Mouse (Mus musculus) midbrain, postnatal 0 days (tissue): ENCODE measurements around the gene Phf23. TPM values are rescaled to one million over a fixed set of nuclear protein-coding genes. Genes with fewer than 3 reads are reported as not detected.

Experiments used
- ATAC-seq: fragments of 200-750 bp; cut with Nextera tagmentation; 2 replicates; pipeline ENCODE4 v1.8.0; 2017; ENCODE audit warnings: moderate number of reproducible peaks, mild to moderate bottlenecking, moderate TSS enrichment, moderate library complexity; ENCODE audit not compliant: low FRiP score
- DNase-seq: peaks from one replicate; pipeline ENCODE4 v3.0.0-alpha.2; 2015; ENCODE audit warnings: low spot score
- H3K27ac ChIP-seq: fragments of 300-500 bp; sonication (generic); 2 replicates; pipeline ENCODE4 v1.5.1; 2014; ENCODE audit warnings: low read depth, mild to moderate bottlenecking, low read length, mixed read lengths
- H3K27me3 ChIP-seq: fragments of 300-500 bp; sonication (generic); 2 replicates; pipeline ENCODE4 v1.6.1; 2014; ENCODE audit warnings: low read length, control low read depth, mixed read lengths; ENCODE audit not compliant: insufficient read depth
- H3K36me3 ChIP-seq: fragments of 300-500 bp; sonication (generic); 2 replicates; pipeline ENCODE4 v1.6.1; 2014; ENCODE audit warnings: low read length, control low read depth, mixed read lengths; ENCODE audit not compliant: insufficient read depth
- H3K4me1 ChIP-seq: fragments of 300-500 bp; sonication (generic); 2 replicates; pipeline ENCODE4 v1.6.1; 2014; ENCODE audit warnings: mild to moderate bottlenecking, control low read depth, antibody characterized with exemption, low read length, mixed read lengths; ENCODE audit not compliant: insufficient read depth
- H3K4me2 ChIP-seq: fragments of 300-500 bp; sonication (generic); 2 replicates; pipeline ENCODE4 v1.6.1; 2014; ENCODE audit warnings: low read depth, mild to moderate bottlenecking, low read length, mixed read lengths; ENCODE audit not compliant: poor library complexity, severe bottlenecking
- H3K4me3 ChIP-seq: fragments of 300-500 bp; sonication (generic); 2 replicates; pipeline ENCODE4 v1.5.1; 2014; ENCODE audit warnings: low read depth, mild to moderate bottlenecking, low read length, moderate library complexity
- H3K9ac ChIP-seq: fragments of 300-500 bp; sonication (generic); replicated peaks from 2 replicates; pipeline ENCODE4 v1.6.1; 2014; ENCODE audit warnings: mild to moderate bottlenecking, low read length, moderate library complexity, mixed read lengths; ENCODE audit not compliant: poor library complexity, severe bottlenecking
- H3K9me3 ChIP-seq: fragments of 300-500 bp; sonication (generic); 2 replicates; pipeline ENCODE4 v1.6.1; 2016; ENCODE audit warnings: low read length, control low read depth
- CTCF ChIP-seq: IDR thresholded peaks from 2 replicates; pipeline ENCODE4 v1.5.1; 2016; ENCODE audit warnings: antibody characterized with exemption, mild to moderate bottlenecking
- WGBS: fragments of 180-500 bp; shearing (Covaris S2); extraction: QIAGEN DNeasy Blood & Tissue Kit; methylation state at CpG from one replicate; pipeline ENCODE4 v1.1.7; 2014; 5-methylcytosine and 5-hydroxymethylcytosine counted together
- polyA plus RNA-seq: library from polyadenylated mRNA; unstranded; fragments of >200 nt; fragmentation: Nextera tagmentation; extraction: Ambion mirVana; gene quantifications from 2 replicates; pipeline ENCODE4 v1.2.1, GENCODE M21; 2015
- total RNA-seq: library from RNA; depleted of rRNA; stranded (reverse); fragments of >200 nt; gene quantifications from 2 replicates; pipeline ENCODE4 v1.2.3, GENCODE M21; 2014

Gene Phf23
- total and polyA plus RNA-seq, 2 experiments from 2014 or later = 40.0 to 45.2 TPM

DNA sequence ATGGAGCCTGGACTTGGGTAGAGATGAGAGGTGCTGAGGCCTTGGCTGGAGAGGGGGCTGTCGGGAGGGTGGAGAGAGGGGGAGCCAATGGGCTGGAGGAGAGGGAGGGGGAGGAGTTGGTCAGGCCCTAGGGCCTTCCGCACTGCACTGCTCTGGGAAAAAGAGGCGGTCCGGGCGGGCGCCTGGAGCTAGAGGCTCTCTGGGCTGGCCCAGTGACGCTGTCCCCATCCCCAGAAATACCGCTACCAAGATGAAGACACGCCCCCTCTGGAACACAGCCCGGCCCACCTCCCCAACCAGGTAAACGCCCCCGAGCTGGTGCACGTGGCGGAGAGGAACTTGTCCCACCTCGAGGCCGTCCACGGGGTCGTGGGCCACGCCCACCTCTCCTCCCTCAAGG is 31.1 kb downstream of the Phf23 start:
- Histone ChIP-seq H3K27me3 (no peaks in the 10 kb centered on the region), H3K36me3 (peaks cover 8% of the 10 kb centered on the region), H3K27ac (peak overlapping the region; percentile 90), H3K4me1 (peaks cover 48% of the 10 kb centered on the region), H3K9me3 (no peaks in the 10 kb centered on the region), H3K4me3 (peak overlapping the region; percentile 20), H3K4me2 (peak overlapping the region; percentile 58), H3K9ac (peak overlapping the region; percentile 54)
- no peak for TF ChIP-seq CTCF
- ATAC-seq (no peak), DNase-seq (peak; percentile 60)
- WGBS = 5% methylated on average over 19 of the region's 19 CpGs

DNA sequence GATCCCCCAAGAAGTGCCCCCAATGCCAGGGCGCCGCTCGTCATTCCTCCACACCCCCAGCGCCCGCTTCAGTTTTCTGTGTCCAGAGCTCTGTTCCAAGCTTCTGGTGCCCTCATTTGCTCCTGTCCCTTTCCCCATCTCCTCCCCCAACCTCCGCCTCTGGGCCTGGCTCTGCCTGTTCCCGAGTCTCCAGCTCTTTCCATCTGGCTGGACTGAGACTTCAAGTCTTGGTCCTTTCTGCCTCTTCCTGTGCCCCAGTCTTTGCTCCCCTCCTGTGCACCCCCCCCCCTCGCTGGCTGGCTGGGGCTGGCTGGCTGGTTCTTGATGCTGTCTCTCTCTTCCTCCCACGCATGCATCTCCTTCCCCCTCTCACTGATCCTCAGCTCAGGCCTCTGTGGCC is 31.8 kb downstream of the Phf23 start:
- H3K4me2 ChIP-seq = peak overlapping the region; percentile 58
- H3K9ac ChIP-seq = peak overlapping the region; percentile 54
- peaks cover 47% of the 10 kb centered on the region for H3K4me1 ChIP-seq
- no peak overlapping the region for H3K4me3 ChIP-seq
- TF ChIP-seq CTCF = no peak
- DNase-seq (no peak), ATAC-seq (no peak)
- no peaks in the 10 kb centered on the region for H3K27me3 ChIP-seq
- H3K27ac ChIP-seq = peak overlapping the region; percentile 90
- no peaks in the 10 kb centered on the region for H3K9me3 ChIP-seq
- peaks cover 15% of the 10 kb centered on the region for H3K36me3 ChIP-seq
- 29% methylated on average over 9 of the region's 9 CpGs for WGBS

- no peaks in the 10 kb centered on the region for H3K9me3 ChIP-seq
- H3K36me3 ChIP-seq = peaks cover 27% of the 10 kb centered on the region
- ATAC-seq (no peak; the same call in 1 of the 2 replicates), DNase-seq (no peak)
- H3K27ac ChIP-seq = peak overlapping the region; percentile 90
- TF ChIP-seq CTCF = no peak
- peaks cover 42% of the 10 kb centered on the region for H3K4me1 ChIP-seq
- no peaks in the 10 kb centered on the region for H3K27me3 ChIP-seq
- peak overlapping the region; percentile 58 for H3K4me2 ChIP-seq
- H3K9ac ChIP-seq = peak overlapping the region; percentile 54
- H3K4me3 ChIP-seq = peak overlapping the region; percentile 30
- 16% methylated on average over 12 of the region's 12 CpGs for WGBS
These were observed 33.0 kb downstream of the Phf23 start for GRCm38 (mm10) chr11:70028401-70029129.

GRCm38 (mm10) chr11:70029130-70029801 is 33.7 kb downstream of the Phf23 start:
- H3K4me3 ChIP-seq = peak overlapping the region; percentile 30
- no peaks in the 10 kb centered on the region for H3K9me3 ChIP-seq
- peak; percentile 93 for ATAC-seq
- peak overlapping the region; percentile 90 for H3K27ac ChIP-seq
- H3K27me3 ChIP-seq = no peaks in the 10 kb centered on the region
- H3K4me1 ChIP-seq = peaks cover 39% of the 10 kb centered on the region
- WGBS = 1% methylated on average over 20 of the region's 20 CpGs
- peak overlapping the region; percentile 54 for H3K9ac ChIP-seq
- peaks cover 28% of the 10 kb centered on the region for H3K36me3 ChIP-seq
- H3K4me2 ChIP-seq = peak overlapping the region; percentile 58
- DNase-seq = peak; percentile 99
- TF ChIP-seq CTCF = no peak; the same call in none of the 2 replicates

GRCm38 (mm10) chr11:70029829-70030550 is 34.4 kb downstream of the Phf23 start:
- Histone ChIP-seq H3K27me3 (no peaks in the 10 kb centered on the region), H3K27ac (peak overlapping the region; percentile 90), H3K36me3 (peaks cover 33% of the 10 kb centered on the region), H3K9ac (peak overlapping the region; percentile 50), H3K4me1 (peaks cover 37% of the 10 kb centered on the region), H3K4me3 (peak overlapping the region; percentile 30), H3K9me3 (no peaks in the 10 kb centered on the region), H3K4me2 (peak overlapping the region; percentile 58)
- peak; percentile 55; the same call in 1 of the 2 replicates for ATAC-seq
- peak; percentile 17 for DNase-seq
- 20% methylated on average over 11 of the region's 11 CpGs for WGBS
- no peak for TF ChIP-seq CTCF
